Mouse (Mus musculus): Measurements from ENCODE around the gene Dpagt1.

DNA sequence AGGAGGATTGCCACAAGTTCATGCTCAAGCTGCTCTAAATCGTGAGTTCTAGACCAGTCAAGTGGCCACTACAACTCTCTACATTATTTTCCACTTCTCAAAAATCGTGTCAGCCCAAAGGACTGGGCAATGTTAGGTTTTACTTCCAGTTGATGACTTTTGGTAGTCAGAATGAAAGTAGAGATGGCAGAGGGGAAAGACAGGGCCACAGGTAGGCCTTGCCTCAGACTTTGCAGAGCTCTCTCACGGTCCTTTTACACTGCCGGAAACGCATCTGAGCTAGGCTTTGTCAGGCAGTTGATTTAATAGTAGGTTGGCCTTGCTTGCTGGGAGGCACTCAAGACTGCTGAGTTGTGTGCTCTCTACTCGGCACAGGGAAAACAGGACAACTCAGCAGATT is 1.7 kb upstream of the Dpagt1 start:
- TF ChIP-seq CTCF (IDR thresholded peaks at IDR 0.05 in 2 of 3, conservative IDR thresholded peaks at IDR 0.05 in 1 of 3; ENCODE audit: control insufficient read depth in 1 of 3, insufficient read depth in 1 of 3, low read depth in 2 of 3, low read length in 3 of 3, poor library complexity in 1 of 3, severe bottlenecking in 1 of 3), result no peak
- no peak for TF ChIP-seq TCF12 (IDR thresholded peaks at IDR 0.05; ENCODE audit: low read depth, low read length)
- no peak for TF ChIP-seq GABPA (IDR thresholded peaks at IDR 0.05; ENCODE audit: low read depth, low read length)
- TF ChIP-seq EP300 (IDR thresholded peaks at IDR 0.05; ENCODE audit: low read depth in 1 of 2, low read length in 2 of 2), result no peak
- TF ChIP-seq ZKSCAN1 (IDR thresholded peaks at IDR 0.05; ENCODE audit: low read depth, low read length), result no peak
- no peak for TF ChIP-seq POLR2A (IDR thresholded peaks at IDR 0.05; ENCODE audit: control insufficient read depth in 1 of 2, insufficient read depth in 1 of 2, low read depth in 1 of 2, low read length in 2 of 2, poor library complexity in 1 of 2)
- no peak for TF ChIP-seq MEF2A (IDR thresholded peaks at IDR 0.05; ENCODE audit: extremely low read depth, insufficient replicate concordance, low read depth, low read length, poor library complexity, severe bottlenecking)
- TF ChIP-seq JUND (IDR thresholded peaks at IDR 0.05; ENCODE audit: low read depth, low read length), result no peak
- no peak for TF ChIP-seq ZMIZ1 (IDR thresholded peaks at IDR 0.05; ENCODE audit: low read depth, low read length)
- TF ChIP-seq MAX (IDR thresholded peaks at IDR 0.05; ENCODE audit: low read length), result no peak
- TF ChIP-seq RCOR1 (IDR thresholded peaks at IDR 0.05; ENCODE audit: low read depth, low read length), result no peak
- no peak for TF ChIP-seq MAFK (IDR thresholded peaks at IDR 0.05; ENCODE audit: borderline replicate concordance, low read depth, low read length)
- no peak for TF ChIP-seq CHD1 (IDR thresholded peaks at IDR 0.05; ENCODE audit: low read depth, low read length)
- TF ChIP-seq ZC3H11A (IDR thresholded peaks at IDR 0.05; ENCODE audit: low read depth, low read length), result no peak
